Mouse (Mus musculus) midbrain, embryonic 13.5 days (tissue): Measurements from ENCODE around the gene Lgals2. TPM values are rescaled to one million over a fixed set of nuclear protein-coding genes. Genes with fewer than 3 reads are reported as not detected.

Experiments
- ATAC-seq: fragments of 200-750 bp; cut with Nextera tagmentation; 2 replicates; pipeline ENCODE4 v1.8.0; 2017; ENCODE audit warnings: mild to moderate bottlenecking, moderate TSS enrichment, moderate library complexity
- H3K27ac ChIP-seq: fragments of 300-500 bp; sonication (generic); 2 replicates; pipeline ENCODE4 v1.5.1; 2015; ENCODE audit warnings: inconsistent platforms, mild to moderate bottlenecking, moderate library complexity
- H3K27me3 ChIP-seq: fragments of 300-500 bp; sonication (generic); 2 replicates; pipeline ENCODE4 v1.6.1; 2015; ENCODE audit warnings: mild to moderate bottlenecking, inconsistent platforms
- H3K36me3 ChIP-seq: fragments of 300-500 bp; sonication (generic); 2 replicates; pipeline ENCODE4 v1.6.1; 2015; ENCODE audit warnings: mild to moderate bottlenecking, inconsistent platforms
- H3K4me1 ChIP-seq: fragments of 300-500 bp; sonication (generic); replicated peaks from 2 replicates; pipeline ENCODE4 v1.6.1; 2015; ENCODE audit warnings: inconsistent platforms
- H3K4me2 ChIP-seq: fragments of 300-500 bp; sonication (generic); replicated peaks from 2 replicates; pipeline ENCODE4 v1.6.1; 2015; ENCODE audit warnings: moderate library complexity, mild to moderate bottlenecking, inconsistent platforms
- H3K4me3 ChIP-seq: fragments of 300-500 bp; sonication (generic); replicated peaks from 2 replicates; pipeline ENCODE4 v1.5.1; 2015; ENCODE audit warnings: mild to moderate bottlenecking, inconsistent platforms
- H3K9ac ChIP-seq: fragments of 300-500 bp; sonication (generic); replicated peaks from 2 replicates; pipeline ENCODE4 v1.6.1; 2015; ENCODE audit warnings: mild to moderate bottlenecking, inconsistent platforms
- H3K9me3 ChIP-seq: fragments of 300-500 bp; sonication (generic); 2 replicates; pipeline ENCODE4 v1.6.1; 2016; ENCODE audit warnings: mild to moderate bottlenecking, inconsistent platforms
- WGBS: fragments of 180-500 bp; shearing (Covaris S2); methylation state at CpG from one replicate; pipeline ENCODE4 v1.1.7; 2015; 5-methylcytosine and 5-hydroxymethylcytosine counted together
- polyA plus RNA-seq: library from polyadenylated mRNA; unstranded; fragments of >200 nt; fragmentation: Nextera tagmentation; extraction: Ambion mirVana; gene quantifications from 2 replicates; pipeline ENCODE4 v1.2.1, GENCODE M21; 2015

Gene Lgals2
- polyA plus RNA-seq, 1 experiment from 2014 or later, result not detected

DNA sequence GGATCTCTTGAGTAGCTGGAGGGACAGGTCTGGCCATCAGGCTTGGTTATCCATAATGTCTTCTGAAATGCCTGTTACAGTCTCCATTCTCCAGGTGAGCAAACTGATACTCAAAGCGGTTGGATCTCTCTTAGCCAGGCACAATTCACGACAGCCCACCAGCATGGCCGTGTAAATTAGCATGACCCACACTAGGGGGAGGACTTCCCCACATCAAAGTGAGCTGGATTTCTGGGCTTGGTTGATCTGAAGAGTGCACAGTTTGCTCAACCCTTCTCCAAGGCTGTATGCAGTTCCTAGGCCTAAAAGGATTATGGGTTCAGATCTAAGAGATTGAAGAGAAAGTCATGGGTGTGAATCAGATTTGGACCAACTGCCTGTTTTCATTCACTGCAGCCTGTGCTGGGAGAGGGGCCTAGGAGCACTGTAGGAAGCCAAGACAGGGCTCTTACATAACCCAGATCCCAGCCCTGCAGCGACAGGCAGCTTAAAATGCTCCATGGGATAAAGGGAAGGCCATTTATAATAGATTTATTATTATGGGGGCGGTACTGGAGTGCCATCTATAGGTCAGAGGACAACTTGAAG, 16.8 kb upstream of the Lgals2 start:
- H3K4me3 ChIP-seq, result no peak overlapping the region
- no peak for ATAC-seq
- no peak overlapping the region for H3K4me2 ChIP-seq
- H3K36me3 ChIP-seq, result no peaks in the 10 kb centered on the region
- peaks cover 22% of the 10 kb centered on the region for H3K4me1 ChIP-seq
- no peak overlapping the region for H3K9ac ChIP-seq
- WGBS, result 50% methylated on average over 5 of the region's 5 CpGs
- H3K27me3 ChIP-seq, result no peaks in the 10 kb centered on the region
- no peaks in the 10 kb centered on the region for H3K9me3 ChIP-seq
- H3K27ac ChIP-seq, result no peak overlapping the region

DNA sequence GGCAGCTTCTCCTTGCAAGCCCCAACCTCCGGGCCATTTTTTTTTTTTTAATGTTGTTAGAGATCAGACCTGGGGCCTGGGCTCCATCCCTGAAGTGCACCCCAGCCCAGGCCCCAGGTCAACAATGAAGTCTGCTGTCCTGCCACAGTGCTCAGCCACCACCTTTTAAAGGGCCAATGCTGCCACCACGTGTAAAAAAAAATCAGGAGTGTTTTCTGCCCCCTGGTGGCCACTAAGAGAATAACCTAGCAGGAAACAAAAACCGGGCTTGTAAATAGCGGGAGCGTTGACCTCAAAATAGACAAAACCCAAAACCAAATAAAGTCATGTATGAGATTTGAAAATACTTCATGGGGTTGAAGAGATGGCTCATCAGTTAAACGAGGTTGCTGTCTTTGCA, 14.4 kb upstream of the Lgals2 start:
- Histone ChIP-seq H3K9ac (no peak overlapping the region), H3K9me3 (no peaks in the 10 kb centered on the region), H3K27ac (no peak overlapping the region), H3K4me1 (peaks cover 6% of the 10 kb centered on the region; the same call in 1 of the 2 replicates), H3K27me3 (no peaks in the 10 kb centered on the region; the same call in 1 of the 2 replicates), H3K36me3 (no peaks in the 10 kb centered on the region), H3K4me2 (no peak overlapping the region), H3K4me3 (no peak overlapping the region)
- 31% methylated on average over 6 of the region's 6 CpGs for WGBS
- no peak for ATAC-seq

DNA sequence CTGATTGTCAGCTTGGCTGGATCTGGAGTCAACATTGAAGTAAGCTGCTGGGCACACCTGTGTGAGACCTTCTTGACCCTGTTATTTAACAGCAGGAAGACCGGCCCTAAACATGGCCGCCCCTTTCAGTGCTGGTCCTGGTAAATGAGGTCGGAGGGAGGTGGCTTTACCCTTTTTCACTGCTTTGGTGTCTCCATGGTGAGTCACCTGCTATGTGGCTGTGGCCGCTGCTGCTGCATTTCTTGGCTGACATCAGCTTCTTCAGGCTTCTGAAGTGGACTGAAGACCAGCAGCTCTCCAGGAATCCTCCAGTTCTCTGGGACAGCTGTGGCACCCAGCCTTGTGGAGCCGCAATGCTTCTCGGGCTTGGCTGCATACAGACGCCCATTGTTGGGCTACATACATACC, 13.5 kb upstream of the Lgals2 start:
- Histone ChIP-seq H3K27ac (peak overlapping the region; percentile 71), H3K9me3 (no peaks in the 10 kb centered on the region), H3K27me3 (no peaks in the 10 kb centered on the region; the same call in 1 of the 2 replicates), H3K36me3 (no peaks in the 10 kb centered on the region), H3K4me3 (no peak overlapping the region), H3K9ac (no peak overlapping the region), H3K4me1 (peaks cover 6% of the 10 kb centered on the region; the same call in 1 of the 2 replicates), H3K4me2 (no peak overlapping the region)
- 54% methylated on average over 7 of the region's 7 CpGs for WGBS
- ATAC-seq, result peak; percentile 62

DNA sequence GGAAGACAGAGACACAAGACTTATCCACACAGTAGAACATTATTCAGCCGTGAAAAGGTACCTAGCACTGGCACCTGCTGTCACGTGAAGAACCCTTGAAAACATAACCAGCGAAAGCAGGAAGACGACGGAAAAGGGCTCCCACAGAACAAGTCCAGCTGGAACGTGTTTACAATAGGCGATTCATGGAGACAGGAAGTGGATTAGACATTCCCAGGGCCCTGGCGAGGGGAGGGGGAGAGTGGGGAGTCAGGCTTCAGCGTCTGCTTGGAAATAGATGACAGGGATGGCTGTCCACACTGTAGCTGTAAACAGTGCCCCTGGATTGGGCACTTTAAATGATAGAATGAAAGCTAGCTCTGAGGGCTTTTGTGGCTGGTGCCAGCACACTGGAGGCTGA, 13.1 kb upstream of the Lgals2 start:
- Histone ChIP-seq H3K36me3 (no peaks in the 10 kb centered on the region), H3K27me3 (no peaks in the 10 kb centered on the region; the same call in 1 of the 2 replicates), H3K9ac (no peak overlapping the region), H3K4me1 (peaks cover 6% of the 10 kb centered on the region; the same call in 1 of the 2 replicates), H3K4me3 (no peak overlapping the region), H3K4me2 (no peak overlapping the region), H3K9me3 (no peaks in the 10 kb centered on the region), H3K27ac (peak overlapping the region; percentile 71)
- peak; percentile 66 for ATAC-seq
- WGBS, result 23% methylated on average over 9 of the region's 9 CpGs

DNA sequence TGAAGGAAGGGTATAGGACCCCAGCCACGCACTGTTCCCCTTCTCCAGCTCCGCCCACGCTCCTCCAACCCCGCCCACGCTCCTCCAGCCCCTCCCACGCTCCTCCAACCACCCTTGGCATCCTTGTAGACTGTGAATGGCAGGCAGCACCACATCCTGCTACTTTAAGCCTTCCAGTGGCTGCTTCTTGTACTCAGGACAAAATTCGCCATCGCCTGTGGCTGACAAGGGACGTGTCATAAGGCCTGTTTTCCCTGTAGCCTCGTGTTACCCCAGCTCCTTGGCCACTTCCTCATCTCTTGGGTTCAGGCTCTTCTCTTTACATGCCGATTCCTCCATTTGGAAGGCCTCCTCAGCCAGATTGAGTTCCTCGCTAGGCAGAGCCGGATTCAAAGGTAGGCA, 8.5 kb upstream of the Lgals2 start:
- no peak overlapping the region for H3K9ac ChIP-seq
- ATAC-seq, result no peak
- no peak overlapping the region for H3K4me2 ChIP-seq
- H3K4me3 ChIP-seq, result no peak overlapping the region
- no peaks in the 10 kb centered on the region; the same call in 1 of the 2 replicates for H3K27me3 ChIP-seq
- no peaks in the 10 kb centered on the region for H3K9me3 ChIP-seq
- H3K36me3 ChIP-seq, result no peaks in the 10 kb centered on the region
- WGBS, result 46% methylated on average over 13 of the region's 13 CpGs
- H3K27ac ChIP-seq, result no peak overlapping the region
- peaks cover 5% of the 10 kb centered on the region; the same call in 1 of the 2 replicates for H3K4me1 ChIP-seq

DNA sequence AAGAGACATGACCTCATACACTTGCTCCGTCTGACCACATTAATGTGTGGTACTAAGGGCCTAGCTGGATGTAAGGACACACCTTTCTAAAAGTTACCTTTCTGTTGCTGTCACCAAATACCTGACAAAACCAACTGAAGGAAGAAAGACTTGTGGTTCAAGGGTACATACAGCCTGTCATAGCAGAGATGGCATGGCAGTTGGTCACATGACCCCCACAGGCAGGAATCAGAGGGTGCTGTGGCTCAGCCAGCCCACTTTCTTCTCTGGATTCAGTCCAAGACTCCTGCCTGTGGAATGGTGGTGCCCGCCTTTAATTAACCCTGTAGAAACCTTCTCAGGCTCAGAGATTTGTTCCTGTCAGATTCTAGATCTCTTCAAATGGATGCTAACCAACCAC, 7.8 kb upstream of the Lgals2 start:
- 78% methylated on average over 2 of the region's 2 CpGs for WGBS
- no peak for ATAC-seq
- Histone ChIP-seq H3K4me3 (no peak overlapping the region), H3K4me2 (no peak overlapping the region), H3K27me3 (no peaks in the 10 kb centered on the region; the same call in 1 of the 2 replicates), H3K36me3 (no peaks in the 10 kb centered on the region), H3K9me3 (no peaks in the 10 kb centered on the region), H3K27ac (no peak overlapping the region), H3K4me1 (no peaks in the 10 kb centered on the region), H3K9ac (no peak overlapping the region)

DNA sequence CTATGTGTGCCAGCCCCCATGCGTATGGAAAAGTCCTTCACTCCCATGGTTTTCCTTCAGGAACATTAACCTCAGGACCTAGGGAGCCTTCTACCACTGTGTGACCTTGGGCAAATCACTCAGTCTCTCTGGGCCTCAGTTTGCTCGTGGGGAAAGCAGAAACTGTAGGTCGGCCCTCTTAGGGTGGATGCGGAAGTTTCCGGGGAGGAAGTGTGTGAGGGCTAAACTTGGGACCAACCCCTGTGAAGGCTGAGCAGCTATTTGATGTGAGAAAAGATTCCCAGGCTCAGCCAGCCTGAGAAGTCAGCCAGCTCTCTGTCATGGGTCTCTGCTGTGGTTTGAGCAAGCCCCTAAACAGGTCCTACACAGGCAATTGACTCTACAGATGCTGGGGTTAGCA, 7.0 kb upstream of the Lgals2 start:
- no peaks in the 10 kb centered on the region for H3K4me1 ChIP-seq
- 91% methylated on average over 5 of the region's 5 CpGs for WGBS

DNA sequence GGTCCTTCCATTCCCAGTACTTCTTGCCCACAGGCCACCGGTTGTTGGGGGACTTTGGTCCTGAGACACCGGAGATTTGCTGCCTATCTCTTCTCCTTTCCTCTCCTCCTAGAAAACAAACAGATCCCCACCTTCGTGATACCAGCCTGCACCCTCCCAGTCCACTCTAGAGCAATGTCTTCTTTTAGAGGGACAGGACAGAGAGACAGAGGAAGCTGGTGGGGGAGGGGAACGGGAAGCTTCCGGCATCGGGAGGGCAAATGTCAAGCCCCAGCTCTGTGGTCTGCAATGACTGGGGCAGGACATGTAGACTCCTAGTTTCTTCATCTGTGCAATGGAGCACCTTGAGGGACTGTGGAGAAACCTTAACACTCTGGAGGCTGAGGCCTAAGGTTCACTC, 4.4 kb upstream of the Lgals2 start:
- H3K4me1 ChIP-seq, result no peaks in the 10 kb centered on the region
- H3K4me2 ChIP-seq, result no peak overlapping the region
- no peak overlapping the region for H3K9ac ChIP-seq
- H3K9me3 ChIP-seq, result no peaks in the 10 kb centered on the region
- 86% methylated on average over 6 of the region's 6 CpGs for WGBS
- ATAC-seq, result no peak
- no peaks in the 10 kb centered on the region for H3K27me3 ChIP-seq
- no peak overlapping the region for H3K27ac ChIP-seq
- H3K4me3 ChIP-seq, result no peak overlapping the region
- H3K36me3 ChIP-seq, result no peaks in the 10 kb centered on the region

More for the DNA sequence above, 7.0 kb upstream of the Lgals2 start:
- no peak overlapping the region for H3K4me2 ChIP-seq
- H3K27me3 ChIP-seq, result no peaks in the 10 kb centered on the region; the same call in 1 of the 2 replicates
- H3K4me3 ChIP-seq, result no peak overlapping the region
- no peak for ATAC-seq
- no peak overlapping the region for H3K27ac ChIP-seq
- H3K36me3 ChIP-seq, result no peaks in the 10 kb centered on the region
- no peaks in the 10 kb centered on the region for H3K9me3 ChIP-seq
- no peak overlapping the region for H3K9ac ChIP-seq

DNA sequence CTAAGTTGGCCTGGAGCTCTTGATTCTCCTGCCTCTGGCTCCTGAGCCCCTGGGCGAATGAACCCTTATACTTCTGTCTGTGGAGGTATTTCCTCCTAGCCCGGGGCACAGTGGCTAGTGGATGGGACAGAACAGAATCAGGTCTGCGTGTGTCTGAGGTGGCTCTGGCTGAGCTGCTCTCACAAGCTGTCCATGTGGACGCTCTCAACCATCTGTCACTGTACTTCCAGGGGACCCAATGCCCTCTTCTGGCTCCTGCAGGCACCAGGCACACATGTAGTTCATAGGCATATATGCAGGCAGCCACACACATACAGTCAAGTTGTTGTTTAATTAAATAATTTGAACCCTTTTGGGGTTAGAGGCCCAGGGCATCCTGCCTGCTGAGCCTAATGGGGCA, 4.0 kb upstream of the Lgals2 start:
- ATAC-seq, result no peak
- Histone ChIP-seq H3K4me3 (no peak overlapping the region), H3K36me3 (no peaks in the 10 kb centered on the region), H3K9ac (no peak overlapping the region), H3K27me3 (no peaks in the 10 kb centered on the region), H3K9me3 (no peaks in the 10 kb centered on the region), H3K27ac (no peak overlapping the region), H3K4me2 (no peak overlapping the region), H3K4me1 (no peaks in the 10 kb centered on the region)
- WGBS, result 86% methylated on average over 4 of the region's 4 CpGs

DNA sequence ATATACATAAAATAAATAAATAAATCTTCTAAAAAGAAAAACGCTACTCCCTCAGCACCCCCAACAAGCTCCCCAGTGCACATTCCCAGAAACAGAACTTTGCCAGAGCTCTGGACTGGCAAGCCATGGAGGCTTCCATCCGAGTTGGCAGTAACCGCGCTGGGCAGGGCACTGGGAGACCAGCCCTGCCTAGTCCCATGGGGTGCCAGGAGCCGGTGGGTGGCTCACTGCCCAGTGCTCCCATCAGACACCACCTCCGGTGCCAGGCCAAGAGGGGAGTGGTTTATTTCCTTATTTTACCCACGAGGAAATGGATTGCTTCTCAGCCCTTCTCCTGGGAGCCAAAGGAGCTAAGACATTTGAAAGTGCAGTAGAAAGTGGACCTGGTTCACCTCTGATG, 1.7 kb upstream of the Lgals2 start:
- H3K4me3 ChIP-seq, result no peak overlapping the region
- H3K9ac ChIP-seq, result no peak overlapping the region
- no peak overlapping the region for H3K4me2 ChIP-seq
- 80% methylated on average over 7 of the region's 7 CpGs for WGBS
- H3K27me3 ChIP-seq, result 0 out of 2 replicates have a peak, but pooled peaks cover 5% of the 10 kb centered on the region
- H3K27ac ChIP-seq, result no peak overlapping the region
- ATAC-seq, result no peak
- H3K4me1 ChIP-seq, result no peaks in the 10 kb centered on the region
- no peaks in the 10 kb centered on the region for H3K36me3 ChIP-seq
- H3K9me3 ChIP-seq, result no peaks in the 10 kb centered on the region

DNA sequence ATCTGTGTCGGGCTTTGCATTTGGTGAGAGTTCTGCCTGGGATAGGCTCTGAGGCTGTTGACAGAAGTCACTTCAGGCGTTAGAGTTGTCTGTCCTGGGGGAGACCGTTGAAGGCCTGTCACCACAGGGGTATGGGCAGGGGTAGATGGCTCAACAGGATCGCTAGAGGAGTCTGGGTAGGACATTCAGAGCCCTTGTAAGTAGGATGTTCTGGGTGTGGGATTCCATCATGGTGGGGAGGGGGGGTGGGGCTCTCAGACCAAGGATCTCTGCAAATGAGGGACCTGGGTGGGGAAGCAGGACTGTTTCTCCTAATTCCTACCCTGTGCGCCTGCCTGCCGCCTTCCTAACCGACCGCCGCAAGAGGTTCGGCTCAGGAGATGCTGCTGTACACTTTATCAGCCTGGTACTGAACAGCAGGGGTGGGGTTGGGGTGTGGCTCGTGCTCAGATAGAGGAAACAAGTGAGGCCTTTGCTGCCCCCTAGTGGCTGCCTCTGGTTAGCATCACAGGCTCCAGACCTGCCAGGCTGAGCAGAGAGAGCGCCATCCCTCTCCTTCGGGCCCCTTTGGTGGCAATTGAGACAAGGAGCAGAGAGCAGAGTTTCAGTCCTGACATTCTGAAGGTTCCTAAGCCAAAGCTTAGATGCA, 3.7 kb downstream of the Lgals2 start:
- peak; percentile 79 for ATAC-seq
- no peaks in the 10 kb centered on the region for H3K36me3 ChIP-seq
- no peaks in the 10 kb centered on the region for H3K9me3 ChIP-seq
- no peak overlapping the region for H3K9ac ChIP-seq
- no peak overlapping the region; the same call in 1 of the 2 replicates for H3K4me2 ChIP-seq
- no peak overlapping the region for H3K27ac ChIP-seq
- H3K4me3 ChIP-seq, result no peak overlapping the region
- peaks cover 17% of the 10 kb centered on the region; the same call in 1 of the 2 replicates for H3K27me3 ChIP-seq
- WGBS, result 21% methylated on average over 13 of the region's 13 CpGs
- 0 out of 2 replicates have a peak, but pooled peaks cover 5% of the 10 kb centered on the region for H3K4me1 ChIP-seq

DNA sequence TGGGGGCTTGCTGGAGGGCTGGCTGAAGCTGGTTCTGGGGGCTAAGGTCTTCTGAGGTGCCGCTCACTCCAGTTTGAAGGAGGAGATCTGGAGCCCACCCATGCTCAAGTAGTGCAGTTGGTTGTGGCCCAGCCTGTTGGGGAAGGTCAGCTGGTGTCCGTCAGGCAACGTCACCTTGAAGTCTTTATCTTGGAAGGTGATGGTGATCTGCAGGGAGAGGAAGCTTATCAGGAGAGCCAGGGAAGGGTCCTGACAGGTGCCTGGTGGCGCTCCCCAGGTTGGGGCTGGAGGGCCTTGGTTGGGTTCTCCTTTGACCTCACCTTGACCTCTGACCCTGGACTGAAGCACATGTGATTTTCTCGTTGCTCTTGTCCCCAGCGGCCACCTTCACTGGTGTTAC, 4.4 kb downstream of the Lgals2 start:
- WGBS, result 76% methylated on average over 6 of the region's 6 CpGs
- H3K36me3 ChIP-seq, result no peaks in the 10 kb centered on the region
- H3K9ac ChIP-seq, result no peak overlapping the region
- no peak overlapping the region for H3K4me2 ChIP-seq
- H3K27me3 ChIP-seq, result peaks cover 17% of the 10 kb centered on the region
- 0 out of 2 replicates have a peak, but pooled peaks cover 5% of the 10 kb centered on the region for H3K4me1 ChIP-seq
- ATAC-seq, result no peak
- H3K9me3 ChIP-seq, result no peaks in the 10 kb centered on the region
- no peak overlapping the region for H3K4me3 ChIP-seq
- H3K27ac ChIP-seq, result no peak overlapping the region
